Mouse (Mus musculus): ENCODE measurements at regions not wholly inside any gene's neighbourhood (a gene's known extent, or its start where the extent isn't known, plus 50 kb on each side); places are given as distances from the start of the nearest gene placed in this dataset.
A peak's percentile ranks its signal among the peaks of the same experiment; 100 is the strongest.

DNA sequence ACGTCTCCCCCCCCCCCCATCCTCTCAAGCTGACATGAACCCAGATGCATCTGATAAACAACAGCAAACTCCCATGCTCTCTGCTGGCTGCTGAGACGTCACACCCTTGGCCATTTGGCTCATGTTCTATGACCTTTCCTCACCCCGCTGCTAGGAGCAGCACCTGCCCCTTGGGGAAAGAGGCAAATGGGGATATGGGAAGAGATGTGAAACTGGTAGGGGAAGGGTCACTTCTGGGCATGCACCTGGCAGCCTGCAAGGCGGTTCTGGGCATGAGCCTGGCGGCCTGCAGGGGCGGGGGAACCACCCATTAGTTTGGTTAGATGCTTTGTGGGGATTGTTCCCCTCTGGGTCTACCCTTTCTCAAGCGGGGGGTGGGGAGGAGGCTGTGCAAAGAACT lies 187.9 kb upstream of the Zfp618 start:
- no peak overlapping the region for H3K27ac ChIP-seq (ENCODE audit: low read depth, low read length)
- H3K9ac ChIP-seq (ENCODE audit: low read depth, low read length), result no peak overlapping the region
- ATAC-seq (replicated peaks; ENCODE audit: low FRiP score) (no peak), DNase-seq (ENCODE audit: low spot score) (no peak)
- H3K4me3 ChIP-seq (ENCODE audit: low read depth, low read length), result no peak overlapping the region
- WGBS, result 64% methylated on average over 7 of the region's 7 CpGs
- H3K36me3 ChIP-seq (ENCODE audit: control insufficient read depth, insufficient read depth, low read length), result no peaks in the 10 kb centered on the region
- H3K27me3 ChIP-seq (replicated peaks; ENCODE audit: control insufficient read depth, insufficient read depth, low read length), result peaks cover 9% of the 10 kb centered on the region
- no peaks in the 10 kb centered on the region for H3K4me1 ChIP-seq (replicated peaks; ENCODE audit: control insufficient read depth, insufficient read depth, low read length)
- no peaks in the 10 kb centered on the region for H3K9me3 ChIP-seq (ENCODE audit: control insufficient read depth, low read length)
- H3K4me2 ChIP-seq, result no peak overlapping the region

DNA sequence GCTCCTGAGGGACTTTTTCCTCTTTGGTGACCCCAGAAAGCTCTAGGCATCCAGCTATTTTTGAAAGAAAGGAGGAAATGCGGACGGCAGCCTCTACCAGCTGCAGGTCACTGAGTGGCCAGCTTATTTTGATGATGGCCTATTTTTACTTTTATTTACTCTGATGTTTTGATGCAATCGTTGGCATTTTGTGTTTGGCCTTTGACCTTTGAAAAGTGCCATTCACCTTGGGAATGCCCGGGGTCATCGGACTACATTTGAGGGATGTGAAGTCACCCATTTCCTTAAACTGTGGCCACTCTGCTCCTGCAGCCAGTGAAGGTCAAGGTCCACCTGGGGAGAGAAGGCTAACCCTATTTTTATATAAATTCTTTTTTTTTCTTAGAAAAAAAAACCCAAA lies 186.8 kb upstream of the Zfp618 start:
- peaks cover 9% of the 10 kb centered on the region for H3K27me3 ChIP-seq (replicated peaks; ENCODE audit: control insufficient read depth, insufficient read depth, low read length)
- H3K36me3 ChIP-seq (ENCODE audit: control insufficient read depth, insufficient read depth, low read length), result no peaks in the 10 kb centered on the region
- no peak overlapping the region for H3K4me3 ChIP-seq (ENCODE audit: low read depth, low read length)
- H3K4me1 ChIP-seq (replicated peaks; ENCODE audit: control insufficient read depth, insufficient read depth, low read length), result no peaks in the 10 kb centered on the region
- no peaks in the 10 kb centered on the region for H3K9me3 ChIP-seq (ENCODE audit: control insufficient read depth, low read length)
- no peak overlapping the region for H3K27ac ChIP-seq (ENCODE audit: low read depth, low read length)
- no peak overlapping the region for H3K9ac ChIP-seq (ENCODE audit: low read depth, low read length)
- H3K4me2 ChIP-seq, result no peak overlapping the region
- WGBS, result 82% methylated on average over 5 of the region's 5 CpGs
- no peak for DNase-seq (ENCODE audit: low spot score)
- ATAC-seq (replicated peaks; ENCODE audit: low FRiP score), result no peak

DNA sequence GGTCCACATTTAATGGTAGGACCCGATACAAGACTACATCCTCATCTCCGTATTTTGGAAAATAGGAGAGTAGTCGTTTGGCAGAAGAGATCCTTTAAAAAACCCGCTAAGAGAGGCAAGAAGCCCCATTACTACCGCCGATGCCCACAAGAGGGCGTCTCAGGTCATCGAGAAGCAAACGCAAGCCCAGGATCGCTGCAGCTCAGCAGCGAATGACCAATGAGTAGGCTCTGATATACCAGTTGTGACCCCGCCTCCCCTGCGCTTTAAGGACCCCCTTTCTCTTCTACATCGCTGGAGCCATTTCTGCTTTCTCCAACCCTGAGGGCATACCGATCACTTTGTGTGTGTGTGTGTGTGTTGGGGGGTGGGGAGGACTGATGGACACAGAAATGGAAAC lies 185.0 kb upstream of the Zfp618 start:
- peak overlapping the region; percentile 22; the same call in 1 of the 2 replicates for H3K9ac ChIP-seq (ENCODE audit: low read depth, low read length)
- peak; percentile 60 for ATAC-seq (replicated peaks; ENCODE audit: low FRiP score)
- H3K27ac ChIP-seq (ENCODE audit: low read depth, low read length), result no peak overlapping the region

DNA sequence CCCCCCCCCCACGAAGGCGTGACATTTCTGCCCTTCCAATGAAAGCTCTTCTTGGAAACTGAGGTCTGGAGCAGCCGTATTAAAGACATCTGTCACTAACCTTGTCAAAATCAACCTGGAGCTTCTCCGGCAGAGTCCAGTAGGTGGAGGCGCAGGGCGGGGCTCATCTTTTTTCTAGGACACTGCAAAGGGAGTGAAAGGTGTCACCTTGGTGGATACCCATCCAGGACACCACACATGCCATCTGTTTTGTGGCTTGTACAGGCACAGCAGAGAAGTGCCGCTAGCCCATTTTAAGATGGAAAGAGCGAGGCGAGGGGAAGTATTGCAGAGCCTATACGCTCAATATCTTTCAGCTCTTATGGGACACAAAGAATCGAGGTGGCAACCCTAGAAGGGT lies 184.5 kb upstream of the Zfp618 start:
- Histone ChIP-seq H3K4me1 (replicated peaks; ENCODE audit: control insufficient read depth, insufficient read depth, low read length) (no peaks in the 10 kb centered on the region), H3K9me3 (ENCODE audit: control insufficient read depth, low read length) (no peaks in the 10 kb centered on the region), H3K9ac (ENCODE audit: low read depth, low read length) (peak overlapping the region; percentile 22; the same call in 1 of the 2 replicates), H3K4me2 (peak overlapping the region; percentile 66), H3K36me3 (ENCODE audit: control insufficient read depth, insufficient read depth, low read length) (no peaks in the 10 kb centered on the region), H3K27ac (ENCODE audit: low read depth, low read length) (no peak overlapping the region), H3K27me3 (replicated peaks; ENCODE audit: control insufficient read depth, insufficient read depth, low read length) (peaks cover 9% of the 10 kb centered on the region), H3K4me3 (ENCODE audit: low read depth, low read length) (peak overlapping the region; percentile 39)
- WGBS, result 28% methylated on average over 11 of the region's 11 CpGs
- 0 out of 2 replicates have a peak, but pooled peaks have one; percentile 2 for ATAC-seq (replicated peaks; ENCODE audit: low FRiP score)
- DNase-seq (ENCODE audit: low spot score), result no peak

More for the DNA sequence above, 185.0 kb upstream of the Zfp618 start:
- Histone ChIP-seq H3K36me3 (ENCODE audit: control insufficient read depth, insufficient read depth, low read length) (no peaks in the 10 kb centered on the region), H3K4me2 (peak overlapping the region; percentile 66), H3K27me3 (replicated peaks; ENCODE audit: control insufficient read depth, insufficient read depth, low read length) (peaks cover 9% of the 10 kb centered on the region), H3K4me1 (replicated peaks; ENCODE audit: control insufficient read depth, insufficient read depth, low read length) (no peaks in the 10 kb centered on the region), H3K9me3 (ENCODE audit: control insufficient read depth, low read length) (no peaks in the 10 kb centered on the region), H3K4me3 (ENCODE audit: low read depth, low read length) (peak overlapping the region; percentile 39)
- DNase-seq (ENCODE audit: low spot score), result peak; percentile 79
- 2% methylated on average over 15 of the region's 15 CpGs for WGBS

DNA sequence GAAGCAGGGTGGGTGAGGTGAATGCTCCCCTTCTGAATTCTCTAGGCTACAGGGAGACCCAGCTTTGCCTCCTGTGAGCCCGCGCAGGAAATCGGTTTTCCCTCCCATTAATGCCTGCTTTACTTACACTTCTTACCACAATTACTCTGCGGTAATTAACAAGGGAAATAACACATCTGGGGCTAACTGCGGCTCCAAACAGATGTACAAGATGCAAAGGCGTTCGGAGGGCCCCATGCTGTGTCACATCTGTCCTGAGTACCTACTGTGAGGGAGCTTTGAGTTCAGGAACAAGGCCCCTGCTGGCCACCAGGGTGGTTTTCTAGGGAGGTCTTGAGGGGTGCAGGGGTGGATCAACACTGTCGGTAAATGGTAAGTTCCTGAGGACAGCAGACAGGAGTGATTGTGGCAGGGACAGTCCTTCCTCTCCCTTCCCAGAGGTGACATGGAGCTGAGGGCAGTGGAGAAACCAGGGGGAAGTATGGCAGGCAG lies 184.0 kb upstream of the Zfp618 start:
- Histone ChIP-seq H3K4me1 (replicated peaks; ENCODE audit: control insufficient read depth, insufficient read depth, low read length) (no peaks in the 10 kb centered on the region), H3K36me3 (ENCODE audit: control insufficient read depth, insufficient read depth, low read length) (no peaks in the 10 kb centered on the region), H3K4me3 (ENCODE audit: low read depth, low read length) (no peak overlapping the region), H3K27ac (ENCODE audit: low read depth, low read length) (no peak overlapping the region), H3K9me3 (ENCODE audit: control insufficient read depth, low read length) (no peaks in the 10 kb centered on the region), H3K4me2 (no peak overlapping the region), H3K9ac (ENCODE audit: low read depth, low read length) (no peak overlapping the region), H3K27me3 (replicated peaks; ENCODE audit: control insufficient read depth, insufficient read depth, low read length) (peaks cover 9% of the 10 kb centered on the region)
- 26% methylated on average over 8 of the region's 8 CpGs for WGBS
- no peak for ATAC-seq (replicated peaks; ENCODE audit: low FRiP score)
- DNase-seq (ENCODE audit: low spot score), result no peak

DNA sequence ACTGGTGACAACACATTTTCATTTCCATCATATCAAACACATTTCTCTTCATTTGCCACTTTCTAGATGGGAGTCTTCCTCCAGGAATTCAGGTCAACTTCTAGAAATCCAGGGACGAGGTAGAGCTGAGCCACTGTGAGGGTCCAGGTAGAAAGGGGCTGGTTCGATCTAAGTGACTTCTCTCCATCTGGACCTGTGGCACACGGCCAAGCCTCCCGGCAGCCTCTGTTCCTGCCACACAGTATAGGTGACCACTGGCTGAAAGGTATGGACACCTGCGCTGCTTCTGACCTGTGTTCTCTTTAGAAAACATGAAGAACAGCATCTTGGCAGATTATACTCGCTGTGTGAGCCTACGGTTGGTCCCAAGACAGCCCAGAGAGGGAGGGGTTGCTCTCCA lies 179.7 kb upstream of the Zfp618 start:
- no peak overlapping the region for H3K27ac ChIP-seq (ENCODE audit: low read depth, low read length)
- DNase-seq (ENCODE audit: low spot score) (no peak), ATAC-seq (replicated peaks; ENCODE audit: low FRiP score) (no peak)
- H3K4me1 ChIP-seq (replicated peaks; ENCODE audit: control insufficient read depth, insufficient read depth, low read length), result no peaks in the 10 kb centered on the region
- H3K36me3 ChIP-seq (ENCODE audit: control insufficient read depth, insufficient read depth, low read length), result no peaks in the 10 kb centered on the region
- H3K27me3 ChIP-seq (replicated peaks; ENCODE audit: control insufficient read depth, insufficient read depth, low read length), result peaks cover 9% of the 10 kb centered on the region
- no peaks in the 10 kb centered on the region for H3K9me3 ChIP-seq (ENCODE audit: control insufficient read depth, low read length)
- no peak overlapping the region for H3K9ac ChIP-seq (ENCODE audit: low read depth, low read length)
- no peak overlapping the region for H3K4me3 ChIP-seq (ENCODE audit: low read depth, low read length)
- H3K4me2 ChIP-seq, result no peak overlapping the region
- 86% methylated on average over 7 of the region's 7 CpGs for WGBS

DNA sequence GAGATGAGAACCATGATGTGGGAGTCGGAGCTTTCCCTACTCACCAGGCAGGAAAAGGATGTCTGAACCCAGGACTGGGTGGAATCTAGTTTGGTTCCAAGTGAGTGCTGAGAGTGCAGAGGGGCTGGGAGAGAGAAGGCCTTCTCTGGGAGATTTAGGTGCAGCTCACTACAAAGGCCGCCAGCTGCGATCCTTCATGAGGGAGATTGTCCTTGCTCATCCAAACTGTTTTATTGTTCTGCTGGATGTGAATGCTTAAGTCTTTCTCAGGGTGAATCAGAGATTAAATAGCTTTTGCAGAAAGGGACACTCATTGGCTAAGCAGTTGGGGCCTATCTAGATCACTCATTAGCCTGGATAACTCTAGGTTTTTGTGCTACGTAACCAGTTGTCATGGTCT lies 175.7 kb upstream of the Zfp618 start:
- Histone ChIP-seq H3K27ac (ENCODE audit: low read depth, low read length) (no peak overlapping the region), H3K4me2 (no peak overlapping the region), H3K4me3 (ENCODE audit: low read depth, low read length) (no peak overlapping the region), H3K36me3 (ENCODE audit: control insufficient read depth, insufficient read depth, low read length) (no peaks in the 10 kb centered on the region), H3K9ac (ENCODE audit: low read depth, low read length) (no peak overlapping the region), H3K4me1 (replicated peaks; ENCODE audit: control insufficient read depth, insufficient read depth, low read length) (no peaks in the 10 kb centered on the region), H3K27me3 (replicated peaks; ENCODE audit: control insufficient read depth, insufficient read depth, low read length) (no peaks in the 10 kb centered on the region), H3K9me3 (ENCODE audit: control insufficient read depth, low read length) (no peaks in the 10 kb centered on the region)
- DNase-seq (ENCODE audit: low spot score) (no peak), ATAC-seq (replicated peaks; ENCODE audit: low FRiP score) (no peak)
- WGBS, result 77% methylated on average over 4 of the region's 4 CpGs

DNA sequence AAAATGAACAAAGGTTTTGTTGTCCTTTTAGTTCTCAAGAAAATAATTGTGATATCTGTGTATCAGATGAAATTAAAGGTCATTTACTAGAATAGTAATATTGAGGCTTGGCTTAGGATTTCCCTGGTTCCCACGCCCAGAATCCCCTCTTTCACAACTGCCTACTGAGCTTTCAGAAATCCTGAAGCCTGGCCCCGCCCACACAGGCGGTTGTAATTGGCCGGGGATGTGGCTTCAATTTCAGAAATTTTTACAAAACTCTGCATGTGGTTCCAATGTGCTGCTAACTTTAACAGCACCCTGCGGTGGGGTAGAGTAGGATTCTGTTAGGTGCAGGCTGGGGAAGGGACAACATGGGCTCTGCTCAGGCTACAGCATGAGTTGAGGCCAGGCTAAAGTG lies 171.8 kb upstream of the Zfp618 start:
- Histone ChIP-seq H3K4me2 (no peak overlapping the region), H3K9me3 (ENCODE audit: control insufficient read depth, low read length) (no peaks in the 10 kb centered on the region), H3K27ac (ENCODE audit: low read depth, low read length) (no peak overlapping the region), H3K4me1 (replicated peaks; ENCODE audit: control insufficient read depth, insufficient read depth, low read length) (no peaks in the 10 kb centered on the region), H3K9ac (ENCODE audit: low read depth, low read length) (no peak overlapping the region), H3K4me3 (ENCODE audit: low read depth, low read length) (no peak overlapping the region), H3K36me3 (ENCODE audit: control insufficient read depth, insufficient read depth, low read length) (no peaks in the 10 kb centered on the region), H3K27me3 (replicated peaks; ENCODE audit: control insufficient read depth, insufficient read depth, low read length) (no peaks in the 10 kb centered on the region)
- no peak for ATAC-seq (replicated peaks; ENCODE audit: low FRiP score)
- no peak for DNase-seq (ENCODE audit: low spot score)
- 60% methylated on average over 5 of the region's 5 CpGs for WGBS

DNA sequence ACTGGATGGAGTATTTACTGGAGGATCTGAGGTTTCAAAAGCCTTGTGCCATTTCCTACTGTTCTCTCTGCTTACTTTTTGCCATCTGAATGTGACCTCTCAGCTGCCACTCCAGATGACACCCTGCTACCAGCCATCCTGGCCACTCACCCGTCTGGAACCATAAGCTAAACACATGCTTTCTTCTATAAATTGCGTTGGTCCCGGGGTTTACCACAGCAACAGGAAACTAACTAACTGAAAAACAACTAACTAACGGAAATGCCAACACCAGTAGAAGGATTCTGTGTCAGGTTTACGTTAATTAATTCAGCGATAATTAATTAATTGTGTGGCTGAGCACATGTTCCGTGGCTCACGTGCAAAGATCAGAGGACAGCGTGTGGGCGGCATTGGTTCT lies 169.8 kb upstream of the Zfp618 start:
- H3K36me3 ChIP-seq (ENCODE audit: control insufficient read depth, insufficient read depth, low read length), result no peaks in the 10 kb centered on the region
- H3K4me1 ChIP-seq (replicated peaks; ENCODE audit: control insufficient read depth, insufficient read depth, low read length), result no peaks in the 10 kb centered on the region
- ATAC-seq (replicated peaks; ENCODE audit: low FRiP score) (no peak), DNase-seq (ENCODE audit: low spot score) (no peak)
- H3K9me3 ChIP-seq (ENCODE audit: control insufficient read depth, low read length), result no peaks in the 10 kb centered on the region
- no peak overlapping the region for H3K4me2 ChIP-seq
- no peaks in the 10 kb centered on the region for H3K27me3 ChIP-seq (replicated peaks; ENCODE audit: control insufficient read depth, insufficient read depth, low read length)
- WGBS, result 71% methylated on average over 10 of the region's 10 CpGs
- H3K9ac ChIP-seq (ENCODE audit: low read depth, low read length), result no peak overlapping the region
- no peak overlapping the region for H3K27ac ChIP-seq (ENCODE audit: low read depth, low read length)
- H3K4me3 ChIP-seq (ENCODE audit: low read depth, low read length), result no peak overlapping the region
